Comparison of ENCODE assay signal across 8 mouse cellular contexts in genomic region chr10:53750955-53751652, GRCm38 (mm10). TPM values are rescaled to one million over a fixed set of nuclear protein-coding genes. Genes with fewer than 3 reads are reported as not detected.
DNase-seq lines count a peak whose midpoint lies in the region; ATAC-seq and TF ChIP-seq lines count a peak whose summit lies in the region.

TSS of gene Fam184a (minus strand) at chr10:53751123.

- H3K4me1 ChIP-seq in hindbrain, embryonic 11.5 days (replicated peaks; ENCODE audit: control insufficient read depth, insufficient read depth, low read length), result no peaks in the 10 kb centered on the region; the same call in 1 of the 2 replicates
- H3K4me1 ChIP-seq in lung, embryonic 15.5 days, result 0 out of 2 replicates have a peak, but pooled peaks cover 4% of the 10 kb centered on the region

- ATAC-seq in Patski, result peak; percentile 73
- ATAC-seq in hindbrain, embryonic 11.5 days (ENCODE audit: low FRiP score), result peak; percentile 95
- ATAC-seq in lung, embryonic 15.5 days (ENCODE audit: borderline replicate concordance, extremely low read depth, low FRiP score, low TSS enrichment), result peak; percentile 81

- peak within 1 kb of the TSS; percentile 30; the same call in 1 of the 2 replicates for H3K27ac ChIP-seq in hindbrain, embryonic 11.5 days (ENCODE audit: low read depth, low read length)
- H3K27ac ChIP-seq in lung, embryonic 15.5 days, result no peak within 1 kb of the TSS

- no peaks in the 10 kb centered on the region for H3K27me3 ChIP-seq in Patski
- no peaks in the 10 kb centered on the region for H3K27me3 ChIP-seq in hindbrain, embryonic 11.5 days (ENCODE audit: control insufficient read depth, insufficient read depth, low read length)
- H3K27me3 ChIP-seq in lung, embryonic 15.5 days, result peaks cover 7% of the 10 kb centered on the region; the same call in 1 of the 2 replicates

- no peaks in the 10 kb centered on the region for H3K36me3 ChIP-seq in hindbrain, embryonic 11.5 days (ENCODE audit: control insufficient read depth, insufficient read depth, low read length)
- no peaks in the 10 kb centered on the region for H3K36me3 ChIP-seq in lung, embryonic 15.5 days

- POLR2A ChIA-PET in Patski (lab: Charles Lee), result no interaction called here

- H3K4me3 ChIP-seq in hindbrain, embryonic 11.5 days (ENCODE audit: low read depth, low read length), result peak within 1 kb of the TSS; percentile 83
- peak within 1 kb of the TSS; percentile 73 for H3K4me3 ChIP-seq in lung, embryonic 15.5 days

- H3K9me3 ChIP-seq in hindbrain, embryonic 11.5 days (ENCODE audit: control insufficient read depth, low read length), result no peaks in the 10 kb centered on the region
- no peaks in the 10 kb centered on the region for H3K9me3 ChIP-seq in lung, embryonic 15.5 days

- WGBS in hindbrain, embryonic 11.5 days, result 3% methylated on average over 53 of the region's 71 CpGs
- WGBS in lung, embryonic 15.5 days, result 4% methylated on average over 50 of the region's 71 CpGs

- in situ Hi-C loops in Patski (cut with MboI; ENCODE audit: low pct_unique_long_range_greater_than_20kb), result no loop called here

- CTCF ChIA-PET in Patski (lab: Charles Lee), result no interaction called here

- peak within 1 kb of the TSS; percentile 88 for H3K4me2 ChIP-seq in hindbrain, embryonic 11.5 days (replicated peaks; ENCODE audit: low read depth, low read length)
- peak within 1 kb of the TSS; percentile 96 for H3K4me2 ChIP-seq in lung, embryonic 15.5 days

- TF ChIP-seq CTCF in Patski (IDR thresholded peaks at IDR 0.05), result no peak

- no peak for DNase-seq in Patski (ENCODE audit: low read depth, low spot score)
- DNase-seq in cerebellum, adult 9-11 months, result peak; percentile 96
- DNase-seq in frontal cortex, postnatal 14 days (ENCODE audit: low spot score in 2 of 2), result peak; percentile 74 to 83
- peak; percentile 82 for DNase-seq in hindbrain, embryonic 11.5 days (ENCODE audit: low spot score)
- DNase-seq in layer of hippocampus, postnatal 10 days (ENCODE audit: low spot score in 2 of 2), result peak; percentile 81 to 88
- peak; percentile 41 for DNase-seq in ovary, postnatal 14 days (ENCODE audit: low spot score)
- DNase-seq in urinary bladder, postnatal 25 days (ENCODE audit: low spot score), result peak; percentile 31

- H3K9ac ChIP-seq in hindbrain, embryonic 11.5 days (ENCODE audit: low read depth, low read length), result peak within 1 kb of the TSS; percentile 84
- peak within 1 kb of the TSS; percentile 53 for H3K9ac ChIP-seq in lung, embryonic 15.5 days

RNA-seq across cellular contexts. Expression of gene Fam184a, which starts in this region (rescaled TPM):
- 10.3 TPM for polyA plus RNA-seq in Patski (2021)
- polyA plus RNA-seq in hindbrain, embryonic 11.5 days (2014; fragmentation: Nextera tagmentation; extraction: Ambion mirVana), result 7.0 and 7.6 TPM in 2 replicates
- 10 to 100 TPM; 23.3 to 25.0 TPM for total RNA-seq in layer of hippocampus, postnatal 10 days (2021)
- 3.8 and 5.2 TPM in 2 replicates for polyA plus RNA-seq in lung, embryonic 15.5 days (2015; fragmentation: Nextera tagmentation; extraction: Ambion mirVana)
